Mouse (Mus musculus) Patski (cell line): ENCODE measurements around the gene Rdh5. TPM values are rescaled to one million over a fixed set of nuclear protein-coding genes. Genes with fewer than 3 reads are reported as not detected.

Source experiments
- ATAC-seq: fragments of 100-300 bp; one replicate; pipeline ENCODE4 v1.8.0; 2021
- CTCF ChIA-PET: fragments of 350-600 bp; sonication (Branson Sonifier 250); formaldehyde crosslinking; loops from one replicate; lab custom pipeline; 2022; ENCODE audit warnings: inconsistent platforms; lab: Charles Lee
- POLR2A ChIA-PET: fragments of 350-600 bp; sonication (Branson Sonifier 250); formaldehyde crosslinking; loops from one replicate; lab custom pipeline; 2022; ENCODE audit warnings: antibody characterized with exemption, inconsistent platforms; lab: Charles Lee
- DNase-seq: peaks from one replicate; pipeline ENCODE4 v3.0.0-alpha.2; 2011; ENCODE audit warnings: low read depth, low spot score
- H3K27me3 ChIP-seq: fragments of 371-371 bp; one replicate; pipeline ENCODE4 v1.5.1; 2021
- CTCF ChIP-seq: fragments of 100-300 bp; IDR thresholded peaks from one replicate; pipeline ENCODE4 v1.5.1; 2021
- in situ Hi-C: fragments of 300-500 bp; cut with MboI; formaldehyde crosslinking; loops from 3 replicates; pipeline ENCODE4 v1.11.1; 2018; ENCODE audit warnings: low pct_unique_long_range_greater_than_20kb, mixed read lengths
- polyA plus RNA-seq: library from polyadenylated mRNA; unstranded; gene quantifications from one replicate; pipeline ENCODE4 v1.2.3, GENCODE M21; 2021

The Rdh5 gene
- 10.8 TPM for polyA plus RNA-seq

DNA sequence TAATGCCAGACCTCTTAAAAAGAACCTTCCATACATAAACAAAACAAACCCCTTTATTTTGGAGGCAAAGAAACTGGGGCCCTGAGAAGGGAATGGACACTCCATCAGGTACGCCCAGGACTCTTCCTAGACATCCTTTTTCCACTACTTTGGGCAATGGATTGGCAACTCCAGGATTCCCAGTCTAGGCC lies at the start of gene Rdh5:
TSS of gene Rdh5 (minus strand) at position 67 of the 191 bp plus-strand sequence.
- ChIA-PET POLR2A (interaction anchor here (0.7 to 4.4 kb wide), 8 partner anchors 9 to 55 kb away, joined by 3 to 28 read pairs (median 8); no protein-coding TSS in a partner anchor), CTCF (interaction anchor here (1.0 to 11.2 kb wide), 7 partner anchors 9 to 57 kb away, joined by 4 to 99 read pairs (median 12); partner anchors contain the start of gene Itga7)
- H3K27me3 ChIP-seq, result no peaks in the 10 kb centered on the region
- no peak for DNase-seq
- in situ Hi-C loops, result loop anchor here (5.0 to 25.0 kb wide), 2 partner anchors 55 to 1260 kb away; partner anchors contain the start of genes Nab2 and Nemp1
- no peak for ATAC-seq
- TF ChIP-seq CTCF, result no peak

DNA sequence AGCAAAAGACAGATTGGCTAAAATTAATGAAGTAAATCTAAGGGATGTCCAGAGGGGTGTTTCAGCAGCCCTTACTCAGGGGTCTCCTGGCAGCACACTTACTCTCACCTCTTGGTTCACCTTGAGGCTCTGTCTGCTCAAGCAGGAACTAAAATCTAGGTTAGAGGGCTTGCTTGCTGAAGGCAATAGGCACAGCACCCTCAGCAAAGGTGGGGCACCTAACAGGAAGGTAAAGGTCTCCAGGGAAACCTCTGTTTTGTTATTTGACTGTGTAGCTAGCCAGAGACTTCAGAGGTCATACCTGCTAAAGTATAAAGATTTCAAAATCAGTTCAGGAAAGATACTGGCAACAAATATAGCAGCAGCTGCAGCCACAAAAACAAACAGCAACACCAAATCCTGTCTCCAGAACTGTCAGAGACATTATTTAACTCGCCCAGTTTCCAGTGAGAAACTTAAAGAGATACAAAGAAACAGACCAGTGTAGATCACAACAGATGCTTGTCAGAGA lies 48.1 kb upstream of the Rdh5 start:
- in situ Hi-C loops, result no loop called here
- no peak for TF ChIP-seq CTCF
- CTCF ChIA-PET, result interaction anchor here (0.8 kb wide), 1 partner anchor 9 kb away, joined by 3 read pairs; no protein-coding TSS in a partner anchor
- ATAC-seq (no peak), DNase-seq (no peak)
- POLR2A ChIA-PET, result no interaction called here
- H3K27me3 ChIP-seq, result no peaks in the 10 kb centered on the region

DNA sequence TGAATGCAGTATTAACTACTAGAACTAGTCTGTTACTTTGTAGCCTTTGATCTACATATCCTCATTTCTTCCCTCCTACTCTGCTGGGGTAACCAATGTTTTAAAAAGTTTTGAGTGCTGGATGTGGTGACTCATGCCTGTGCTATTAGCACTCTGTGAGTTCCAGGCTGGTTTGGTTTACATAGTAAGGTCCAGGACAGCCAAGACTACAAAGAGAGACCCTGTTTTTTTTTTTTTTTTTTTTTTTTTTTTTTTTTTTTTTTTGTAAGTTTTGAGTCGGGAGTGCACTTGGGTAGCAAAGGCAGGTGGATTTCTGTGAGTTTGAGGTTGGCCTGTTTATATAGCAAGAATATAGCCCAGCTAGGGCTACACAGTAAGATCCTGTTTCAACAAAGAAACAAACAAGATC lies 45.7 kb upstream of the Rdh5 start:
- DNase-seq (no peak), ATAC-seq (peak; percentile 93)
- POLR2A ChIA-PET, result no interaction called here
- in situ Hi-C loops, result no loop called here
- no peak for TF ChIP-seq CTCF
- CTCF ChIA-PET, result interaction anchor here (1.1 kb wide), 1 partner anchor 10 kb away, joined by 3 read pairs; no protein-coding TSS in a partner anchor
- no peaks in the 10 kb centered on the region for H3K27me3 ChIP-seq

DNA sequence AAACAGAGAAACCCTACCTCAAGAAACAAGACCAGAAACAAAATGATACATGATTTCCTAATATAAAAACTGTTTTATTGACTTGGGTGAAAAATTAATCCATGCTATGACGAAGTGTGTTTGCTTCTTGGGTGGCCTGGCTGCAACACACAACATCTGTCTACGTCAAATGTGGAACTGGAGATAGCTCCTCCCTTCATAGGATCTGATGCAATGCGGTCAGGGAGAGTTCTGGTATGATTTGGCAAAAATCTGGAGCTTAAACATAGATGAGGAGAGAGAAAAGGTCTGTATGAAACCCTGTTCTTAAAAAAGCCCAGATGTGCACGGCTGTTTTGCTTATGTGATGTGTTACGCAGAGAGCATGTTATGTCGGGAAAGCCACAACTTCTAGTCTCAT lies 43.2 kb upstream of the Rdh5 start:
- TF ChIP-seq CTCF, result no peak
- in situ Hi-C loops, result no loop called here
- DNase-seq, result no peak

DNA sequence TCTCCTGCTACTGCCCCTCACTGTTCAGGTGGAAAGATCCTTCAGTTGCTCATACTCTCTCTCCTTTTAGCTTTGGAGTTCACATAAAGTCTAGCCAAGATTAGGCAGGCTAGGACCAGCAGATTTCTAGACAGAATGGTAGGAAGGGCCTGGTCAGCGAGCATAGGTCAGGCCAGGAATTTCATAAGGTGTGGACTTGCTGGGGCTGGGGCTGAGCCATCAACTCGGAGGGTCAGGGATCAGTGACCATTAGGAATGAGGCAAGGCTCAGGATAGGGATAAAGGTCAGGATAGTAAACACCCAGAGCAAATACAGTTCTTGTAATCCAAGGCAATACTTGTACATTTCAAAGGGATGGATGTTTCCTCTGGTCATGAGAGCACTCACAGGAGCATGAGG lies 42.3 kb upstream of the Rdh5 start:
- no peak for DNase-seq
- CTCF ChIA-PET, result interaction anchor here (1.4 to 1.9 kb wide), 3 partner anchors 9 to 19 kb away, joined by 4 to 6 read pairs (median 4); no protein-coding TSS in a partner anchor

More for the DNA sequence above, 43.2 kb upstream of the Rdh5 start:
- CTCF ChIA-PET, result interaction anchor here (1.2 to 1.9 kb wide), 5 partner anchors 9 to 38 kb away, joined by 3 to 6 read pairs (median 4); no protein-coding TSS in a partner anchor
- H3K27me3 ChIP-seq, result no peaks in the 10 kb centered on the region
- ATAC-seq, result no peak
- POLR2A ChIA-PET, result no interaction called here

DNA sequence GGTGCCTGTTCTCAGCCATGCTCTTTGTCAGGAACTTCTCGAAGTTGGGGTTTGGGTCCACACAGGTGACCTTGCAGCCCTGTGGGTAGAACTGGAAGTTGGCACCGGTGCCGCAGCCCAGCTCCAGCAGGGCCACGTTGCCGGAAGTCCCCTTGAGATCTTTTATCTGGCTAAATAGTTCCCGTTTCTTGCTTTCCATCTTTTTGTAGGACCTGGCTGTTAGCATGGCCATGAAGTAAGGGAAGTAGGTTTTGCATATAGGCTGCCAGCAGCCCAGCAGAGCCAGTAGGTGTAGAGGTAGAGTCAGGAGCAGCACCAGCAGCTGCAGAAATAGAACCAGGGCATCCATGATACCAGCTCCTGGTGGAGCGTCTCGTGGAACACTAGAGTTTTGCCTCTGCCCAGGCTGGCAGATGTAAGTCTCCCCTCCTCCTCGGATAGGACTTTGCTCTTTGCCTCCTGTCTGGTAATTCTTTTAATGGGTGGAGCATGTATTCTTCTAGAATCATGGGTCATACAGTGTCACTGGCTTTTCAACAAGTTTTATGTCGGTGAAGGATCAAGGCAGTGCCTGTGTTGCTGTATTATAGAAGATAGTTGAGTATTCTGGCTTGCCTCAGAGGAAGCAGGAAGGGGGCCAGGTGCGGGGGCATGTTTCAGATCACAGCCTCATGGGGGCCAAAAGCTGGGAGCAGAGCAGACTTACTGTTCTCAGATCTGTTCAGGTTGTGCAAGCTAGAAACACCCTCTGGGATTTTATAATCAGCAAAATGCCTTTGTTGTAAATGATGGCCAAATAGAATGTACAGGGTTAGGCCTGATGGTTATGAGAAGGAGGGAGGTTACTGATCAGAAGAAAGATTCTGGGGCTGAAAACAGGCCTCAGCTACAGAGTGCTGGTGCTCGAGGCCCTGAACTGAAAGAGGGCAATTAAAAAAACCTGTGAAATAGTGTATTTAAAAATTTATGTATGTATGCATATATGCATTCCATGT lies 38.2 kb upstream of the Rdh5 start, which contains the start of gene Mettl7b:
TSS of gene Mettl7b (minus strand) at position 399 of the 995 bp plus-strand sequence.
- no peak for DNase-seq

More for the DNA sequence above, 42.3 kb upstream of the Rdh5 start:
- H3K27me3 ChIP-seq, result no peaks in the 10 kb centered on the region
- TF ChIP-seq CTCF, result no peak
- in situ Hi-C loops, result no loop called here
- no peak for ATAC-seq
- POLR2A ChIA-PET, result no interaction called here

DNA sequence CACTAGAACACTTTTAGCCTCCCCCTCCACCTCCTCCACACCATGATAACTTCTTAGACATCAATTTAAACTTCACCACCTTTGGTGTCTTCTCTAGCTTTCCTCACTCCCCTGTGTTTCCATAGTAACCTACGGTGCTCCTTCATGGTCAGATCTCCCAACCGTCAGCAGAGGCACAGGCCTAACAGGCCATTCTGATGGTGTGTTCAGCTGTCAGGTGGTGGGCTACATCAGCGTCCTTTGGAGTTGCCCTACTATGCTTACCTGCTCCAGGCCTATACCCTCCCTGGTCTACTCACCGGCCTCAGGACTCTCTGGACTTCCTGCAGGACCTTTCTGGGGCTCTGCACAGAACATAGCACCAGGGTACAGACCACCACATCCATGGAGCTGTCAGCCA lies 37.5 kb upstream of the Rdh5 start:
- POLR2A ChIA-PET, result no interaction called here

More for the DNA sequence above, 38.2 kb upstream of the Rdh5 start, which contains the start of gene Mettl7b:
- ChIA-PET CTCF (interaction anchor here (0.8 to 1.9 kb wide), 3 partner anchors 10 to 47 kb away, joined by 3 to 6 read pairs (median 5); no protein-coding TSS in a partner anchor), POLR2A (no interaction called here)
- TF ChIP-seq CTCF, result no peak
- H3K27me3 ChIP-seq, result no peaks in the 10 kb centered on the region
- in situ Hi-C loops, result no loop called here
- ATAC-seq, result no peak

DNA sequence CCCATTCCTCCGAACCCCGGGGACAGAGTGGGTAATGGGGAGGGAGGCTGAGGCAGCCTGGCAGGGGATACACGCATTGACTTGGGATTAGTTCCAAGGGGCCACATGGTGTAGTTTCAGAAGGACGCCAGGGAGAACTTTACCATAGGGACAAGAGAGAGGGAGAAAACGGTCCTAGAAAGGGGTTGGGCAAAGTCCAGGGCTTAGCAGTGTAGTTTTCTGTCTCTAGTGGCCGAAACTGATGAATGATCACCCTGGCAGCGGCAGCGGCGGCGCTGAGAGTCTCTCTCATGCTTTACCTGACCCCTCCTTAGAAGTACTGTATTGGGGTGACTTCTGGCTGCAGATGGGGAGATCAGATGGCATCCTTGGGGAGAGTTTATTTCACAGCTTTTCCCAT lies 35.7 kb upstream of the Rdh5 start:
- no peaks in the 10 kb centered on the region for H3K27me3 ChIP-seq
- TF ChIP-seq CTCF, result no peak
- ChIA-PET CTCF (interaction anchor here (0.9 to 1.6 kb wide), 4 partner anchors 9 to 13 kb away, joined by 3 to 4 read pairs (median 3); no protein-coding TSS in a partner anchor), POLR2A (no interaction called here)
- ATAC-seq (no peak), DNase-seq (no peak)
- in situ Hi-C loops, result no loop called here

More for the DNA sequence above, 37.5 kb upstream of the Rdh5 start:
- in situ Hi-C loops, result no loop called here
- no peak for TF ChIP-seq CTCF
- CTCF ChIA-PET, result interaction anchor here (1.6 to 1.9 kb wide), 2 partner anchors 15 to 18 kb away, joined by 3 to 5 read pairs; no protein-coding TSS in a partner anchor
- DNase-seq (no peak), ATAC-seq (no peak)
- H3K27me3 ChIP-seq, result no peaks in the 10 kb centered on the region

DNA sequence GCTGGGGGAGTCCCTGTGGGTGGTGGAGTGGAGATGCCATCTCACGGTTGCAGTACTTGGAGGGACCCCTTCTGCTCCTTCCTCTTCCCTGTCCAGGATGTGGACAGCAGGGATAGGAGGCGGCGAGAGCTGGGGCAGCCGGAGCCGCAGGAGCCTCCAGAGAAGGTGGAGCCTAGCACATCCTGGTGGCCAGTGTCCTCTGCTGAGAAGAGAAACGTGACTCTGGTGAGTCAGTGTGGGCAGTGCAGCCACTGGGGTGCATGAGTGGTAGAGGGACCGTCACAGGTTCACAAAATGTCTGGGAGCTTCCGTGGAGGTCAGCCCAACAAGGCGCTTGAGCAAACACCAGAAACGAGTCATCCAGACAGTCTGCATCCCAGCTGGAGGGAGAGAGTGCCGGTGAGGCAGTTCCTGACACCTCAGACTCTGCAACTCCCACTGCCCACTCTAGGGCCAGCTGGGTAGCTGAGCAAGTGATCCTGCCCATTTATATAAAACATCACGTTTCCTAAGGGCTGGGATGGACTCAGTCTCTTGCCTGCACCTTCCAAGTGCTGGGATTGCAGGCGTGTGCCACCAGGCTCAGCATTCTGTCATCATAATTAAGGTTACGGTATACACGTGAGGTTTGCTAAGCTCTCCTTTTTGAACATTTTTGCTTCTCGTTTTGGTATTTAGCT lies 27.7 kb upstream of the Rdh5 start:
- ATAC-seq (peak; percentile 37), DNase-seq (no peak)
- no peaks in the 10 kb centered on the region for H3K27me3 ChIP-seq
- ChIA-PET CTCF (interaction anchor here (0.6 to 2.1 kb wide), 2 partner anchors 27 kb away, joined by 3 to 7 read pairs; partner anchors contain the start of gene Bloc1s1), POLR2A (interaction anchor here (1.1 kb wide), 1 partner anchor 27 kb away, joined by 3 read pairs; the partner anchor contains the start of gene Bloc1s1)
- TF ChIP-seq CTCF, result no peak
- in situ Hi-C loops, result no loop called here

DNA sequence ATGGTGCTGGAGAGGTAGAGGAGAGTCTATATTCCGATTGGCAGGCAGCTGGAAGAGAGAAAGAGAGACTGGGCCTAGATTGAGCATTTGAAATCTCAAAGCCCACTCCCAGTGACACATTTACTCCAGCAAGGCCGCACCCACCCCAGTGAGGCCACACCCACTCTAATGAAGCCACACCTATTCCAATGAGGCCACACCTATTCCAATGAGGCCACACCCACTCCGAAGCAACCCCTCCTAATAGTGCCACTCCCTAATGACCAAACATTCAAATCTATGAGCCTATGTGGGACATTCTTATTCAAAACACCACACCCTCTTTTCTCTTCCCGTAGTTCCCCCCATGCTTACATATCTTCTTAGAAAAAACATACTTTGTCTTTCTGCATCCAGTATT lies 24.8 kb upstream of the Rdh5 start:
- ChIA-PET CTCF (interaction anchor here (1.4 kb wide), 1 partner anchor 30 kb away, joined by 4 read pairs; no protein-coding TSS in a partner anchor), POLR2A (no interaction called here)
- H3K27me3 ChIP-seq, result no peaks in the 10 kb centered on the region
- in situ Hi-C loops, result no loop called here
- ATAC-seq (no peak), DNase-seq (no peak)
- TF ChIP-seq CTCF, result no peak
